Mouse (Mus musculus) embryonic facial prominence, embryonic 13.5 days (tissue): ENCODE measurements around the gene Tmem232. TPM values are rescaled to one million over a fixed set of nuclear protein-coding genes. Genes with fewer than 3 reads are reported as not detected.
A peak's percentile ranks its signal among the peaks of the same experiment; 100 is the strongest.
"Not testable (repeated sequence)": the region's sequence is repeated elsewhere in the genome, so short reads cannot be mapped to it uniquely, and the experiment has no call there.

ENCODE experiments used
- ATAC-seq: fragments of 200-750 bp; cut with Nextera tagmentation; 2 replicates; pipeline ENCODE4 v1.8.0; 2017; ENCODE audit warnings: low read depth; ENCODE audit not compliant: insufficient number of reproducible peaks, insufficient read depth, low FRiP score, low TSS enrichment
- H3K27ac ChIP-seq: fragments of 300-500 bp; sonication (generic); 2 replicates; pipeline ENCODE4 v1.5.1; 2015; ENCODE audit warnings: moderate library complexity, mild to moderate bottlenecking, inconsistent platforms
- H3K27me3 ChIP-seq: fragments of 300-500 bp; sonication (generic); 2 replicates; pipeline ENCODE4 v1.6.1; 2015; ENCODE audit warnings: mild to moderate bottlenecking, inconsistent platforms
- H3K36me3 ChIP-seq: fragments of 300-500 bp; sonication (generic); 2 replicates; pipeline ENCODE4 v1.6.1; 2015; ENCODE audit warnings: mild to moderate bottlenecking, inconsistent platforms
- H3K4me1 ChIP-seq: fragments of 300-500 bp; sonication (generic); 2 replicates; pipeline ENCODE4 v1.6.1; 2015; ENCODE audit warnings: inconsistent platforms
- H3K4me2 ChIP-seq: fragments of 300-500 bp; sonication (generic); 2 replicates; pipeline ENCODE4 v1.6.1; 2015; ENCODE audit warnings: moderate library complexity, mild to moderate bottlenecking, inconsistent platforms
- H3K4me3 ChIP-seq: fragments of 300-500 bp; sonication (generic); 2 replicates; pipeline ENCODE4 v1.5.1; 2015; ENCODE audit warnings: mild to moderate bottlenecking, inconsistent platforms
- H3K9ac ChIP-seq: fragments of 300-500 bp; sonication (generic); 2 replicates; pipeline ENCODE4 v1.6.1; 2015; ENCODE audit warnings: mild to moderate bottlenecking, inconsistent platforms
- H3K9me3 ChIP-seq: fragments of 300-500 bp; sonication (generic); 2 replicates; pipeline ENCODE4 v1.6.1; 2016; ENCODE audit warnings: inconsistent platforms
- WGBS: fragments of 180-500 bp; shearing (Covaris S2); methylation state at CpG from one replicate; pipeline ENCODE4 v1.1.7; 2015; ENCODE audit warnings: mixed read lengths; 5-methylcytosine and 5-hydroxymethylcytosine counted together
- polyA plus RNA-seq: library from polyadenylated mRNA; unstranded; fragments of >200 nt; fragmentation: Nextera tagmentation; extraction: Ambion mirVana; gene quantifications from 2 replicates; pipeline ENCODE4 v1.2.1, GENCODE M21; 2015

Tmem232 gene
- polyA plus RNA-seq, 1 experiment from 2014 or later: 0.25 TPM

- no peak overlapping the region for H3K4me3 ChIP-seq
- H3K9me3 ChIP-seq: no peaks in the 10 kb centered on the region
- peaks cover 3% of the 10 kb centered on the region; the same call in 1 of the 2 replicates for H3K27me3 ChIP-seq
- no peak overlapping the region for H3K27ac ChIP-seq
- ATAC-seq: peak; percentile 40; the same call in 1 of the 2 replicates
- no peak overlapping the region for H3K9ac ChIP-seq
- no peak overlapping the region for H3K4me2 ChIP-seq
- H3K4me1 ChIP-seq: no peaks in the 10 kb centered on the region
- 41% methylated on average over 5 of the region's 5 CpGs for WGBS
- no peaks in the 10 kb centered on the region for H3K36me3 ChIP-seq
Observed at GRCm38 (mm10) chr17:65559273-65559672, 18.7 kb upstream of the Tmem232 start.

- no peaks in the 10 kb centered on the region for H3K4me1 ChIP-seq
- no peak overlapping the region for H3K4me3 ChIP-seq
- H3K27me3 ChIP-seq: no peaks in the 10 kb centered on the region; the same call in 1 of the 2 replicates
- H3K27ac ChIP-seq: no peak overlapping the region
- peak overlapping the region; percentile 24; the same call in 1 of the 2 replicates for H3K4me2 ChIP-seq
- H3K36me3 ChIP-seq: no peaks in the 10 kb centered on the region
- 60% methylated on average over 9 of the region's 9 CpGs for WGBS
- no peak for ATAC-seq
- H3K9me3 ChIP-seq: no peaks in the 10 kb centered on the region
- H3K9ac ChIP-seq: no peak overlapping the region
Observed at GRCm38 (mm10) chr17:65558788-65559187, 18.2 kb upstream of the Tmem232 start.

- Histone ChIP-seq H3K36me3 (no peaks in the 10 kb centered on the region), H3K4me3 (no peak overlapping the region), H3K9ac (no peak overlapping the region), H3K27ac (no peak overlapping the region), H3K9me3 (no peaks in the 10 kb centered on the region), H3K4me1 (no peaks in the 10 kb centered on the region), H3K27me3 (no peaks in the 10 kb centered on the region), H3K4me2 (peak overlapping the region; percentile 24; the same call in 1 of the 2 replicates)
- ATAC-seq: no peak
- 39% methylated on average over 9 of the region's 9 CpGs for WGBS
Observed at GRCm38 (mm10) chr17:65558217-65558616, 17.6 kb upstream of the Tmem232 start.

GRCm38 (mm10) chr17:65557212-65557611 lies 16.6 kb upstream of the Tmem232 start:
- WGBS: 79% methylated on average over 6 of the region's 6 CpGs
- no peaks in the 10 kb centered on the region for H3K36me3 ChIP-seq
- no peak for ATAC-seq

GRCm38 (mm10) chr17:65556798-65557197 lies 16.2 kb upstream of the Tmem232 start:
- no peaks in the 10 kb centered on the region for H3K9me3 ChIP-seq
- H3K4me3 ChIP-seq: no peak overlapping the region
- H3K4me1 ChIP-seq: no peaks in the 10 kb centered on the region
- WGBS: 75% methylated on average over 10 of the region's 10 CpGs
- H3K27ac ChIP-seq: no peak overlapping the region
- H3K9ac ChIP-seq: no peak overlapping the region
- ATAC-seq: no peak
- H3K4me2 ChIP-seq: no peak overlapping the region
- no peaks in the 10 kb centered on the region for H3K36me3 ChIP-seq
- H3K27me3 ChIP-seq: no peaks in the 10 kb centered on the region

More at GRCm38 (mm10) chr17:65557212-65557611, 16.6 kb upstream of the Tmem232 start:
- no peaks in the 10 kb centered on the region for H3K9me3 ChIP-seq
- no peak overlapping the region for H3K9ac ChIP-seq
- no peak overlapping the region for H3K4me2 ChIP-seq
- H3K27me3 ChIP-seq: no peaks in the 10 kb centered on the region
- H3K4me1 ChIP-seq: no peaks in the 10 kb centered on the region
- no peak overlapping the region for H3K27ac ChIP-seq
- H3K4me3 ChIP-seq: no peak overlapping the region

- Histone ChIP-seq H3K9me3 (no peaks in the 10 kb centered on the region), H3K27me3 (no peaks in the 10 kb centered on the region), H3K9ac (no peak overlapping the region), H3K4me2 (no peak overlapping the region), H3K36me3 (no peaks in the 10 kb centered on the region), H3K27ac (no peak overlapping the region), H3K4me3 (no peak overlapping the region), H3K4me1 (no peaks in the 10 kb centered on the region)
- WGBS: 71% methylated on average over 12 of the region's 12 CpGs
- ATAC-seq: no peak
Observed at GRCm38 (mm10) chr17:65552426-65552997, 11.9 kb upstream of the Tmem232 start.

- Histone ChIP-seq H3K4me1 (no peaks in the 10 kb centered on the region), H3K9me3 (no peaks in the 10 kb centered on the region), H3K4me3 (no peak overlapping the region), H3K27ac (no peak overlapping the region), H3K4me2 (no peak overlapping the region), H3K27me3 (no peaks in the 10 kb centered on the region), H3K36me3 (no peaks in the 10 kb centered on the region), H3K9ac (no peak overlapping the region)
- ATAC-seq: no peak
- WGBS: 84% methylated on average over 4 of the region's 4 CpGs
Observed at GRCm38 (mm10) chr17:65550357-65550756, 9.8 kb upstream of the Tmem232 start.

GRCm38 (mm10) chr17:65548698-65549365 lies 8.2 kb upstream of the Tmem232 start:
- no peaks in the 10 kb centered on the region for H3K27me3 ChIP-seq
- H3K4me3 ChIP-seq: no peak overlapping the region
- 71% methylated on average over 18 of the region's 18 CpGs for WGBS
- H3K9me3 ChIP-seq: no peaks in the 10 kb centered on the region
- no peak overlapping the region for H3K9ac ChIP-seq
- no peak overlapping the region for H3K27ac ChIP-seq
- ATAC-seq: no peak
- H3K4me2 ChIP-seq: no peak overlapping the region
- no peaks in the 10 kb centered on the region for H3K36me3 ChIP-seq
- no peaks in the 10 kb centered on the region for H3K4me1 ChIP-seq

- not testable (repeated sequence) for H3K4me2 ChIP-seq, ATAC-seq, H3K27ac ChIP-seq, H3K9me3 ChIP-seq, H3K27me3 ChIP-seq, H3K4me1 ChIP-seq, H3K9ac ChIP-seq, H3K36me3 ChIP-seq, H3K4me3 ChIP-seq
- 91% methylated on average over 4 of the region's 4 CpGs for WGBS
Observed at GRCm38 (mm10) chr17:65546221-65546620, 5.6 kb upstream of the Tmem232 start.

GRCm38 (mm10) chr17:65536156-65536555 lies 4.4 kb downstream of the Tmem232 start:
- WGBS: 19% methylated on average over 3 of the region's 3 CpGs
- no peak for ATAC-seq
- Histone ChIP-seq H3K9ac (no peak overlapping the region), H3K4me1 (peaks cover 6% of the 10 kb centered on the region; the same call in 1 of the 2 replicates), H3K36me3 (no peaks in the 10 kb centered on the region), H3K27ac (no peak overlapping the region), H3K27me3 (no peaks in the 10 kb centered on the region), H3K4me2 (no peak overlapping the region), H3K4me3 (no peak overlapping the region), H3K9me3 (no peaks in the 10 kb centered on the region)

- H3K36me3 ChIP-seq, H3K4me2 ChIP-seq, H3K9ac ChIP-seq, H3K4me1 ChIP-seq, H3K9me3 ChIP-seq, ATAC-seq, H3K4me3 ChIP-seq, H3K27ac ChIP-seq, H3K27me3 ChIP-seq: not testable (repeated sequence)
Observed at GRCm38 (mm10) chr17:65532381-65532780, 8.2 kb downstream of the Tmem232 start.

GRCm38 (mm10) chr17:65527529-65527928 lies 13.1 kb downstream of the Tmem232 start:
- H3K27ac ChIP-seq: no peak overlapping the region
- H3K4me3 ChIP-seq: no peak overlapping the region
- no peak overlapping the region for H3K4me2 ChIP-seq
- H3K9me3 ChIP-seq: no peaks in the 10 kb centered on the region
- no peaks in the 10 kb centered on the region for H3K27me3 ChIP-seq
- ATAC-seq: no peak
- 0 out of 2 replicates have a peak, but pooled peaks cover 2% of the 10 kb centered on the region for H3K4me1 ChIP-seq
- no peak overlapping the region for H3K9ac ChIP-seq
- whole genome bisulfite sequencing: 63% methylated on average over 5 of the region's 5 CpGs
- no peaks in the 10 kb centered on the region for H3K36me3 ChIP-seq
